Mouse (Mus musculus) neural tube, embryonic 13.5 days (tissue): ENCODE data around the gene Qpct. TPM values are rescaled to one million over a fixed set of nuclear protein-coding genes. Genes with fewer than 3 reads are reported as not detected.

Source experiments
- ATAC-seq: fragments of 200-750 bp; cut with Nextera tagmentation; 2 replicates; pipeline ENCODE4 v1.8.0; 2017; ENCODE audit warnings: low read depth, mild to moderate bottlenecking, moderate TSS enrichment, moderate library complexity
- H3K27ac ChIP-seq: fragments of 300-500 bp; sonication (generic); replicated peaks from 2 replicates; pipeline ENCODE4 v1.5.1; 2015; ENCODE audit warnings: moderate library complexity, mild to moderate bottlenecking, inconsistent platforms
- H3K27me3 ChIP-seq: fragments of 300-500 bp; sonication (generic); 2 replicates; pipeline ENCODE4 v1.6.1; 2015; ENCODE audit warnings: mild to moderate bottlenecking, inconsistent platforms
- H3K36me3 ChIP-seq: fragments of 300-500 bp; sonication (generic); 2 replicates; pipeline ENCODE4 v1.6.1; 2015; ENCODE audit warnings: mild to moderate bottlenecking, inconsistent platforms
- H3K4me1 ChIP-seq: fragments of 300-500 bp; sonication (generic); replicated peaks from 2 replicates; pipeline ENCODE4 v1.6.1; 2015; ENCODE audit warnings: inconsistent platforms
- H3K4me2 ChIP-seq: fragments of 300-500 bp; sonication (generic); 2 replicates; pipeline ENCODE4 v1.6.1; 2015; ENCODE audit warnings: inconsistent platforms, mild to moderate bottlenecking, moderate library complexity
- H3K4me3 ChIP-seq: fragments of 300-500 bp; sonication (generic); 2 replicates; pipeline ENCODE4 v1.5.1; 2015; ENCODE audit warnings: mild to moderate bottlenecking, inconsistent platforms
- H3K9ac ChIP-seq: fragments of 300-500 bp; sonication (generic); 2 replicates; pipeline ENCODE4 v1.6.1; 2015; ENCODE audit warnings: moderate library complexity, mild to moderate bottlenecking, inconsistent platforms
- H3K9me3 ChIP-seq: fragments of 300-500 bp; sonication (generic); 2 replicates; pipeline ENCODE4 v1.6.1; 2016; ENCODE audit warnings: inconsistent platforms
- WGBS: fragments of 180-500 bp; shearing (Covaris S2); methylation state at CpG from one replicate; pipeline ENCODE4 v1.1.7; 2015; 5-methylcytosine and 5-hydroxymethylcytosine counted together
- polyA plus RNA-seq: library from polyadenylated mRNA; unstranded; fragments of >200 nt; fragmentation: Nextera tagmentation; extraction: Ambion mirVana; gene quantifications from 2 replicates; pipeline ENCODE4 v1.2.1, GENCODE M21; 2015

Gene Qpct
- polyA plus RNA-seq, 1 experiment from 2014 or later = 12.5 TPM

DNA sequence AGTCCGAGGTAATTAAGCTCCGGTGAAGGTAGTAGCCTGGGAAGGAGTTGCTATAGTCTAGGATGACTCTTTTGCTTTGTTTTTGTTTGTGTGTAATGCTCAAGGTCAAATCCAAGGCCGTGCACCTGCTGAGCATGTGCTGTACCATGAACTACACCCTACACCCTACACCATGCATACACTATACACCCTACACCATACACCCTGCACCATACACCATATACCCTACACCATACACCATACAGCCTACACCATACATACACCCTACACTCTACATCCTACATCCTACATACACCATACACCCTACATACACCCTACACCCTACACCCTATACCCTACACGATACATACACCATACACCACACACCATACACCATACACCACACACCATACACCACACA is 18.9 kb upstream of the Qpct start:
- Histone ChIP-seq H3K4me3 (no peak overlapping the region), H3K9me3 (no peaks in the 10 kb centered on the region), H3K4me2 (no peak overlapping the region), H3K4me1 (no peaks in the 10 kb centered on the region), H3K27ac (no peak overlapping the region), H3K27me3 (no peaks in the 10 kb centered on the region), H3K9ac (no peak overlapping the region), H3K36me3 (no peaks in the 10 kb centered on the region)
- ATAC-seq = no peak
- WGBS = 83% methylated on average over 4 of the region's 4 CpGs

DNA sequence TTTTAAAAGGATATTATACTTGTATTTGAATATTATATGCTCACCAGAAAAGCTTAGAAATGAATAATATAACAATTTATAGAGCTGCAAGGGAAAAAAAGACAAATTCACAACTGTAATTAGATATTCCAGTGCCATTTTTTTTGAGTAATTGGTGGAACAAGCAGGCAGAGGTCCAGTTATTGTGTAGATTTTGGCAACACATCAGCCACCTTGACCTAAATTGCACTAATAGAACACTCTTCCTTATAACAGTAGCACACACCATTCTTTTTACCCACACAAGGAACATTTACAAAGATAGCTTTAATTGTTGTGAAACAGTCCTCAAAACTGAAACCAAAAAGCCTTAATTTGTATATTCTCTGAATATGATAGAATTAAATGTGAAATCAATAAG is 12.0 kb upstream of the Qpct start:
- H3K27me3 ChIP-seq = no peaks in the 10 kb centered on the region
- no peak for ATAC-seq
- no peaks in the 10 kb centered on the region for H3K9me3 ChIP-seq
- no peak overlapping the region for H3K4me3 ChIP-seq
- H3K36me3 ChIP-seq = no peaks in the 10 kb centered on the region
- no peak overlapping the region for H3K9ac ChIP-seq
- no peaks in the 10 kb centered on the region for H3K4me1 ChIP-seq
- H3K27ac ChIP-seq = no peak overlapping the region
- H3K4me2 ChIP-seq = no peak overlapping the region

DNA sequence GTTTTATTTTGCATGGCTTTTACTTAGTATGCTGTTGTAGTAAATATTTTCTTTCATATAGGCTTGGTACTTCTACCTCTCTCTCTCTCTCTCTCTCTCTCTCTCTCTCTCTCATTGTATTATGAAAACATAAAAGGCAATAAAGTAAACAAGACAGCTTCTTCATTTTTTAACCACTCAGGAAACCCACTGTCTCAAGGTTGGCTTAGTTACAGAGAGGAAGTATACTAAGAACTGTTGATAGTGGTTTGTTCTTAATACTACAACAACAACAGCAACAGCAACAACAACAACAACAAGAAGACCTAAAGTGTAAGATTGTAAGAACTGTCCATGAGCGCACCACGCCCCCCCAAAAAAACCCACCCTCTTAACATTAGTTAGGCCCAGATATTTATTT is 8.0 kb upstream of the Qpct start:
- H3K36me3 ChIP-seq = no peaks in the 10 kb centered on the region
- no peaks in the 10 kb centered on the region for H3K4me1 ChIP-seq
- H3K27me3 ChIP-seq = no peaks in the 10 kb centered on the region
- H3K9me3 ChIP-seq = no peaks in the 10 kb centered on the region
- WGBS = 96% methylated on average over 2 of the region's 2 CpGs
- ATAC-seq = no peak
- H3K4me2 ChIP-seq = no peak overlapping the region
- H3K9ac ChIP-seq = no peak overlapping the region
- no peak overlapping the region for H3K27ac ChIP-seq
- H3K4me3 ChIP-seq = no peak overlapping the region

DNA sequence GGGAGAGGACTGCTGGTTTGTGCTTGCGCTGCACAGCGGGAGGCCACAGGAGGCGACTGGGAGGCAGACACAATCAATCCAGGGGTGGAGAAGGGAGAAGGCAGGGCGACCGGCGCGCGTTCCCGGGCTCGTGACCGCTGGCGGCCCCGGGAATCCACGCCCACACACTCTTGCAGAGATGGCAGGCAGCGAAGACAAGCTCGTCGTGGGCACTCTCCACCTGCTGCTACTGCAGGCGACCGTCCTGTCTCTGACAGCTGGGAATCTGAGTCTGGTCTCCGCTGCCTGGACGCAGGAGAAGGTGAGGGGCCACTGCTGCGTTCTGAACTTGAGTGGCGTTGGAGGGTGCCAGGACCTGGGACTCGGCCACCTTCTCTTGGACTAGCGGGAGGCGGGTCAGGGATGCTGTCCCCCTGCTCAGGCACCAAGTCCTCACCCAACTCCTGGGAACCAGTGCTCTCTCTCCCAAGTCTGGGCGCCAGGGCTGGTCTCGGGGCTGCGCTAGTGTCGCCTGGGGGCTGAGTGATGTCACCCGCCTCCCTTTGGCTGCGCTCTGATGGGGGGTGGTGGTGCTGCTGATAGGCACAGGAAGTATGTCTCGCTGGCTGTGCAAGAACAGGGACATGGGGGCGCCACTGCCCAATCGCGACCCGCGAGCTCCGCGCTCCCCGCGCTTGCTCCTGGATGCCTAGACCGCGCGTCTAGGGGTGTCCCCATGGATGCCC is 544 bp downstream of the Qpct start:
- Histone ChIP-seq H3K4me2 (peak overlapping the region; percentile 97), H3K27me3 (peaks cover 14% of the 10 kb centered on the region), H3K36me3 (no peaks in the 10 kb centered on the region), H3K9me3 (no peaks in the 10 kb centered on the region), H3K9ac (peak overlapping the region; percentile 75), H3K4me3 (peak overlapping the region; percentile 64), H3K27ac (peak overlapping the region; percentile 64), H3K4me1 (peaks cover 16% of the 10 kb centered on the region)
- peak; percentile 96 for ATAC-seq
- under 1% methylated on average over 45 of the region's 45 CpGs for WGBS

- Histone ChIP-seq H3K9me3 (no peaks in the 10 kb centered on the region), H3K27me3 (peaks cover 12% of the 10 kb centered on the region), H3K4me2 (no peak overlapping the region), H3K4me1 (0 out of 2 replicates have a peak, but pooled peaks cover 4% of the 10 kb centered on the region), H3K27ac (no peak overlapping the region), H3K9ac (no peak overlapping the region), H3K4me3 (no peak overlapping the region), H3K36me3 (no peaks in the 10 kb centered on the region)
- ATAC-seq = no peak
- 82% methylated on average over 6 of the region's 6 CpGs for WGBS
Measured at GRCm38 (mm10) chr17:79058271-79058670, 6.6 kb downstream of the Qpct start.

DNA sequence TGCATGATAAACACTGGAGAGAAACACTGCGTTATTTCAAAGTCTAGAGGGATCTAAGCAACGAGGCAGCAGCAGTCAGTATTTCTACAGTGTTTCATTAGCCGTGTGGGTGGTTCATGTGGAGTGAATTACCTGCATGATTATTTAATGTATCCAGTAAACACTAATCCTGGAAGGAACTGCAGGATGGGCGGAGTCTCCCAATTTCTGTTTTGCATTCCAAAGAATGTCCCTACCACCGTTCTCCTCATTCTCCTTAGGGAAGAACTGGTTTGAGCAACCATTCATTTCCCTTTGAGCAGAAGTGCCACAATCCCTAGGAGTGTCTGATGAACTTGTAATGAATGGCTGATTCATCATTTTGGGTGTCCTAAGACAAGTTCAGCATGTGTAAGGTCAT is 8.5 kb downstream of the Qpct start:
- ATAC-seq = no peak
- Histone ChIP-seq H3K4me3 (no peak overlapping the region), H3K36me3 (no peaks in the 10 kb centered on the region), H3K9ac (no peak overlapping the region), H3K4me1 (no peaks in the 10 kb centered on the region), H3K4me2 (no peak overlapping the region), H3K27ac (no peak overlapping the region), H3K9me3 (no peaks in the 10 kb centered on the region), H3K27me3 (0 out of 2 replicates have a peak, but pooled peaks cover 3% of the 10 kb centered on the region)
- WGBS = 72% methylated on average over 5 of the region's 5 CpGs

GRCm38 (mm10) chr17:79064250-79064649 is 12.5 kb downstream of the Qpct start:
- H3K4me1 ChIP-seq = 0 out of 2 replicates have a peak, but pooled peaks cover 4% of the 10 kb centered on the region
- H3K9ac ChIP-seq = no peak overlapping the region
- H3K27me3 ChIP-seq = no peaks in the 10 kb centered on the region
- H3K9me3 ChIP-seq = no peaks in the 10 kb centered on the region
- WGBS = 78% methylated on average over 1 of the region's 1 CpGs
- H3K27ac ChIP-seq = no peak overlapping the region
- no peak for ATAC-seq
- H3K4me3 ChIP-seq = no peak overlapping the region
- no peaks in the 10 kb centered on the region for H3K36me3 ChIP-seq
- H3K4me2 ChIP-seq = no peak overlapping the region

DNA sequence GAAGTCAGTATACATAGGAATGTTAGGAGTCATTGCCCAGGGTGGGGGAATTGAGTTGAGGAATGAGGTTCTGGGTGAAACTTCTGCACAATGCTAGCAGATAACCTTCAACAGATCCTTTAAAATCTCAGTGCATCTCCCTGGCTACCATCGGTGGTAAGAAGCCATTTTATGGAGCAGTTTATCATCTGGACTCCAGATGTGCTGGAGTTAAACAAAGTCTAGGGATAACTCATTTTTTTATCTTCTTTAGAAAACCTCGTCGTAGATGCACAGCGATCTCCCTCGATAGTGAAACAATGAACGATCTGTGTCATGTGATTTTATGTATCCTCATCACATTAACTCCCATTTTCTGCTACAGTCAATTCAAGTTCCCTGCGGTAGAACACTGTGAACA is 16.9 kb downstream of the Qpct start:
- H3K27me3 ChIP-seq = no peaks in the 10 kb centered on the region
- H3K9me3 ChIP-seq = no peaks in the 10 kb centered on the region

DNA sequence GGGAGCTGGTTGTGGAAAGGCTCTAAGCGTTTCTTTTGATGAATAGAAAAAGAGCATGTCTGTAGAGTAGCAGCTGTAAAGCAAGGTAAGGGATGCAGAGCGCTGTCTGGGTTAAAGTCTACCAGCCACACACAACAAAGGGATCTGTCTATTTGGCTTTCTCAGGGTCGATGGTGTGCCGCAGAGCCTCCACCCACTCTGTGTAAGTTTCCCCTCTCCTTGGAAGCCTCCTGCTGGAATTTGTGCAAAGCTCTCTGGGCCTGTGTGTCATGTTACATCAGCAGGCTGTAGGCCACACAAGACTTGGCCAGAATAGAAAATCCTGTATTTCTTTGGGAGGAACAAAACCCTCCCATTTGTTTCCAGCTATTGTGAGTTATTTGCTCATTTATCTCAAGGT is 17.3 kb downstream of the Qpct start:
- Histone ChIP-seq H3K27ac (no peak overlapping the region; the same call in 1 of the 2 replicates), H3K9ac (no peak overlapping the region)

More for the DNA sequence above, 16.9 kb downstream of the Qpct start:
- no peaks in the 10 kb centered on the region for H3K36me3 ChIP-seq
- WGBS = 52% methylated on average over 7 of the region's 7 CpGs
- no peak overlapping the region for H3K4me2 ChIP-seq
- no peak for ATAC-seq
- H3K4me3 ChIP-seq = no peak overlapping the region
- no peak overlapping the region for H3K9ac ChIP-seq
- 0 out of 2 replicates have a peak, but pooled peaks cover 4% of the 10 kb centered on the region for H3K4me1 ChIP-seq
- no peak overlapping the region; the same call in 1 of the 2 replicates for H3K27ac ChIP-seq

GRCm38 (mm10) chr17:79069766-79070480 is 18.2 kb downstream of the Qpct start:
- Histone ChIP-seq H3K9me3 (no peaks in the 10 kb centered on the region), H3K9ac (no peak overlapping the region), H3K27ac (no peak overlapping the region), H3K4me1 (0 out of 2 replicates have a peak, but pooled peaks cover 4% of the 10 kb centered on the region), H3K4me3 (no peak overlapping the region), H3K4me2 (no peak overlapping the region), H3K27me3 (no peaks in the 10 kb centered on the region), H3K36me3 (no peaks in the 10 kb centered on the region)
- WGBS = 89% methylated on average over 14 of the region's 14 CpGs
- no peak for ATAC-seq

More for the DNA sequence above, 17.3 kb downstream of the Qpct start:
- no peaks in the 10 kb centered on the region for H3K36me3 ChIP-seq
- H3K4me3 ChIP-seq = no peak overlapping the region
- H3K4me1 ChIP-seq = 0 out of 2 replicates have a peak, but pooled peaks cover 4% of the 10 kb centered on the region
- H3K27me3 ChIP-seq = no peaks in the 10 kb centered on the region
- H3K9me3 ChIP-seq = no peaks in the 10 kb centered on the region
- WGBS = 51% methylated on average over 4 of the region's 4 CpGs
- no peak for ATAC-seq
- no peak overlapping the region for H3K4me2 ChIP-seq

DNA sequence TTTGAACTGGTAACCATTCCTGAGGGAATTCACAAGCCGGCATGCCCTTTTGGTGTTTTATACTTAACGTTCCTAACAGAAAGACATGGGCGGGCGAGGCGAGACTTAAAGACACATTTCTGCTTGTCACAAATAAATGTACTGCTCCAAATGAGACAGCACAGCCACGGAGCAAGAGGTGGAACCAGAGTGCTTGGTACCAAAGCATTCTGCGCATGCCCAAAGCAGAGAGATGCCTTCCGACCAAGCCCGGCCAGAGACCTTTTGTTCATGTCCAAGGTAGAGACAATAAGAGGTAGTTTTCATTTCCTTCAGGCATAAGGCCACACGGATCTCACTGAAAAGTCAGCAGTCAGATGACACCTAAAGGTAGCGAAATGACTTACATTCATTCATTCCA is 20.2 kb downstream of the Qpct start:
- H3K9me3 ChIP-seq = no peaks in the 10 kb centered on the region
- H3K4me3 ChIP-seq = no peak overlapping the region
- no peak overlapping the region for H3K4me2 ChIP-seq
- 70% methylated on average over 11 of the region's 11 CpGs for WGBS
- no peak for ATAC-seq
- H3K4me1 ChIP-seq = 0 out of 2 replicates have a peak, but pooled peaks cover 4% of the 10 kb centered on the region
- no peaks in the 10 kb centered on the region for H3K36me3 ChIP-seq
- H3K27me3 ChIP-seq = no peaks in the 10 kb centered on the region
- H3K27ac ChIP-seq = no peak overlapping the region
- H3K9ac ChIP-seq = no peak overlapping the region

DNA sequence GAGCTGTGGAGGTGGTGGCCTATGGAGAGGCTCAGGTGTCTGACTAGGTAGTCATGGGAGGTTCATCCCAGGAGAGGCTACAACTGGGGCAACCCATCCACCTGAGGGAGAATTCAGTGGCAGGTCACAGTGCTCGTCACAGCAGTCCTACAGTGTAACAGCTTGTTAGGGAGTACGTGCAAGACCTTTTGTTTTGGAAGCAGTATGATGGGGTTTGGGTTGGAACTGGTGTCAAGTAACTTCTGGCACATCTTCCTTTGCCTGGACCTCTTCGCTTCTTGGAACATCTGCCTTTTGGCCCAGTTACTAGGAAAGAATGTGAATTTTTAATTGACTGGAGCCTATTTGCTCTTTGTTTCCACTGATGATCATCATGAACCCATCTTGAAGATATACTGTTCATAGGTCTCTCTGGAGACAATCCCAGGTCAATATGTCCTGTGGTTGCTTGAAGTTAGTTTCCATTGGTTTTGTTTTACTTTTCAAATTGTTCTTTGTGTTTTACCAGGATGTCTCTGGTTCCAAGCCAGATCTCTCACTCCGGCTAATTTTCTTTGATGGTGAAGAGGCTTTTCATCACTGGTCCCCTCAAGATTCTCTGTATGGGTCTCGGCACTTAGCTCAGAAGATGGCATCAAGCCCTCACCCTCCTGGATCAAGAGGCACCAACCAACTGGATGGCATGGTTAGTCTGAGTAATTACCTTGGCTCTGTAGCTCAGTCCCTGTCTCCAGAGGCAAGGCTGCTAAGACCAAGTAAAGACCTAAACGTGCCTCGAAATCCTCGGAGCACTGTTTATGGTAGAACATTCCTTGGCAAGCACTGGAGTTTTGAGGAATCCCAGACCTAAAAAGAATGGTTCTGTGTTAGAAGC is 25.5 kb downstream of the Qpct start:
- H3K27me3 ChIP-seq = no peaks in the 10 kb centered on the region
- no peak for ATAC-seq
- H3K4me3 ChIP-seq = no peak overlapping the region
- 88% methylated on average over 8 of the region's 8 CpGs for WGBS
- no peaks in the 10 kb centered on the region for H3K4me1 ChIP-seq
- H3K9ac ChIP-seq = no peak overlapping the region
- H3K9me3 ChIP-seq = no peaks in the 10 kb centered on the region
- H3K36me3 ChIP-seq = no peaks in the 10 kb centered on the region
- H3K27ac ChIP-seq = no peak overlapping the region
- no peak overlapping the region for H3K4me2 ChIP-seq
